Mouse (Mus musculus) neural tube, embryonic 11.5 days (tissue): ENCODE data around the gene Gm21954. TPM values are rescaled to one million over a fixed set of nuclear protein-coding genes. Genes with fewer than 3 reads are reported as not detected.
A peak's percentile ranks its signal among the peaks of the same experiment; 100 is the strongest.

ENCODE experiments used
- ATAC-seq: fragments of 200-750 bp; cut with Nextera tagmentation; 2 replicates; pipeline ENCODE4 v1.8.0; 2017; ENCODE audit warnings: moderate number of reproducible peaks, mild to moderate bottlenecking, moderate TSS enrichment, moderate library complexity; ENCODE audit not compliant: insufficient read depth, low FRiP score, low TSS enrichment
- DNase-seq: peaks from one replicate; pipeline ENCODE4 v3.0.0-alpha.2; 2015; ENCODE audit warnings: low spot score
- H3K27ac ChIP-seq: fragments of 300-500 bp; sonication (generic); 2 replicates; pipeline ENCODE4 v1.5.1; 2014; ENCODE audit warnings: low read depth, mild to moderate bottlenecking, low read length
- H3K27me3 ChIP-seq: fragments of 300-500 bp; sonication (generic); 2 replicates; pipeline ENCODE4 v1.6.1; 2014; ENCODE audit warnings: mild to moderate bottlenecking, low read length, mixed read lengths; ENCODE audit not compliant: control insufficient read depth, insufficient read depth
- H3K36me3 ChIP-seq: fragments of 300-500 bp; sonication (generic); 2 replicates; pipeline ENCODE4 v1.6.1; 2014; ENCODE audit warnings: mild to moderate bottlenecking, low read length, moderate library complexity, mixed read lengths; ENCODE audit not compliant: control insufficient read depth, insufficient read depth
- H3K4me1 ChIP-seq: fragments of 300-500 bp; sonication (generic); 2 replicates; pipeline ENCODE4 v1.6.1; 2014; ENCODE audit warnings: low read length, mixed read lengths; ENCODE audit not compliant: control insufficient read depth, insufficient read depth
- H3K4me2 ChIP-seq: fragments of 300-500 bp; sonication (generic); 2 replicates; pipeline ENCODE4 v1.6.1; 2014; ENCODE audit warnings: low read depth, mild to moderate bottlenecking, moderate library complexity
- H3K4me3 ChIP-seq: fragments of 300-500 bp; sonication (generic); 2 replicates; pipeline ENCODE4 v1.5.1; 2014; ENCODE audit warnings: low read depth, low read length
- H3K9ac ChIP-seq: fragments of 300-500 bp; sonication (generic); 2 replicates; pipeline ENCODE4 v1.6.1; 2014; ENCODE audit warnings: mild to moderate bottlenecking, low read length
- H3K9me3 ChIP-seq: fragments of 300-500 bp; sonication (generic); 2 replicates; pipeline ENCODE4 v1.6.1; 2016; ENCODE audit warnings: low read length; ENCODE audit not compliant: control insufficient read depth
- WGBS: fragments of 180-500 bp; shearing (Covaris S2); extraction: QIAGEN DNeasy Blood & Tissue Kit; methylation state at CpG from one replicate; pipeline ENCODE4 v1.1.7; 2014; 5-methylcytosine and 5-hydroxymethylcytosine counted together
- polyA plus RNA-seq: library from polyadenylated mRNA; unstranded; fragments of >200 nt; fragmentation: Nextera tagmentation; extraction: Ambion mirVana; gene quantifications from 2 replicates; pipeline ENCODE4 v1.2.1, GENCODE M21; 2014

Gene Gm21954
- not detected in 2 replicates for polyA plus RNA-seq

DNA sequence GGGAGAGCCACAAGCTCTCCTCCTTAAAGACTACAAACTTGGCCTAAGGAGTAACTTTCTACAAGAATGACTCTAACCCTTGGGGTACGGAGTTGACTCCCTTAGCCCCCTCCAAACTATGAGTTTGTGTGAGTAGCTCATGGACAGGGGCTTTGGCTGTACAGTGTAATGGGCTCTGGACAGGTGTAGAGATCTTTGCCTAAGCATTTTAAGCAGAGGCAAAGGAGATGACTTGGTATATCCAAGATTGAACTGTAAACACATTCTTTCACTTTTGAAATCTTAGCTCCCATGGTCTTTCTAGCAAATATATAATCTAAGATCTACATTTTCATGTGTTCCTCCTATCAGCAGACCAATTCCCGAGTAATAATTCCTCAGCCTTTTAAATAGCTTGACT is at the start of gene Gm21954:
Gene Gm21954, minus strand, starts transcription at position 101 of the 400 bp plus-strand sequence.
- H3K36me3 ChIP-seq, result no peaks in the 10 kb centered on the region
- H3K4me1 ChIP-seq, result no peaks in the 10 kb centered on the region
- DNase-seq (no peak), ATAC-seq (no peak)
- no peak within 1 kb of the TSS for H3K9ac ChIP-seq
- H3K4me3 ChIP-seq, result no peak within 1 kb of the TSS
- no peaks in the 10 kb centered on the region for H3K27me3 ChIP-seq
- no peak within 1 kb of the TSS for H3K27ac ChIP-seq
- H3K9me3 ChIP-seq, result no peaks in the 10 kb centered on the region
- no peak within 1 kb of the TSS for H3K4me2 ChIP-seq
- 93% methylated on average over 2 of the region's 2 CpGs for WGBS

DNA sequence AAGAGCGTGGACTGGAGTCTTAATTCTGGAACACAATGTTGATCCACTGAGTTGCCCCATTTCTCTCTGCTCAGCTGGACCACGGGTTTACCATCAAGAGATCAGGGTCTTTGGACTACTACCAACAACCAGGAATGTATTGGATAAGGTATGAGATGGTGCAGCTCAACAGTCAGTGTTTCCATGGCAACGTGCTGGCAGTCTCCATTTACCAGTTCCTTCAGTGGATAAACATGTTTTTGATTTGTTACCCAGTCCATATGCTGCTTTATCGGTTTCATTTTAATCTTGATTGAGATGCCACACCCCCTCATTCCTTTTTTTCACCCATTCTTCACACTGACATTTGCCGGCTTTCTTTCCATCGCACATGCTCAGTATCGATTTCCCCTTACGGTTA is 49.8 kb upstream of the Gm21954 start:
- ATAC-seq (no peak), DNase-seq (no peak)
- Histone ChIP-seq H3K36me3 (no peaks in the 10 kb centered on the region), H3K27ac (no peak overlapping the region), H3K4me3 (no peak overlapping the region), H3K9ac (no peak overlapping the region), H3K27me3 (no peaks in the 10 kb centered on the region), H3K4me2 (no peak overlapping the region), H3K9me3 (no peaks in the 10 kb centered on the region), H3K4me1 (peaks cover 25% of the 10 kb centered on the region)
- WGBS, result 82% methylated on average over 8 of the region's 8 CpGs

DNA sequence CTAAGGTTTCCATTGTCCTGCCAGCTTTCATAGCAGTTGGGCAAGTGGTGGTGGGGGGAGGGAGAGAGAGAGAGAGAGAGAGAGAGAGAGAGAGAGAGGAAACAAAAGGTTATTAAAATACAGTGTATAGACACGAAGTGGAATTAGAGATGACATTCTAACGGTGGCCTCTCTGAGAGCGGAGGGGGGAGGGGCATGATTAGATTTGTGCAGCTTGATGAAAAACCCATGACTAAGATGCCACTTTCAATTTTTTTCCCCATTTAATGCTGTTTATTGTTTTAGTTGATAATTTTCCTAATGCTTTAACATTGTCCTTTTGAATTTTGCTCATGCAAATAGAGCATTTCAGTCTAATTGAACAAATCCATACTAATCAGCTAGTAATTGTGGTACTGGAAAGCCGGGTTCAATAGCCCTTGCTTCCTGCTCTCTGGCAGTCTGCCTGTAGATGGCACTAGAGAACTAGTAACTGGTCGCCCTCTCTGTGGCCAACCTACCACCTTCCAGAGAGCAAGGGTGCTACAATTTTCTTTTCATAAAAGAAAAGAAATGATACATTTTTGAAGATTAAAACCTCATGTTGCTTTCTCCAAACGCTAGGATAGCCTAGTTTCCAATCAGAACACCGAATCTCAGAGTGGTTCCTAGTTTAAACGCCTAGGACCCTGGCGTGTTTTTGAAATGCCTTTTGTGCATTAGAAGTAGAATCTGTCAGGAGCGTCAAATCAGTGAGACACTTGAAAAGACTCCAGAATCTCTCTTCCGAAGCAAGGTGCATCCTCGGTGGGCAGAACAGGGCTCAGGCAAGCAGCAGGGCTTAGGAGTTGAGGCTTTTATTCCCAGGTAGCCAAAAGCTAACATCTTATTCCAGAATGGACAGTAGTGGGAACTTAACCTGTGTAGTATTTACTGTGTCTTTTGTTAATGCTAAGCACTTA is 48.5 kb upstream of the Gm21954 start:
- Histone ChIP-seq H3K9ac (no peak overlapping the region), H3K36me3 (no peaks in the 10 kb centered on the region), H3K4me2 (no peak overlapping the region), H3K9me3 (no peaks in the 10 kb centered on the region), H3K27me3 (no peaks in the 10 kb centered on the region), H3K27ac (no peak overlapping the region), H3K4me3 (no peak overlapping the region), H3K4me1 (peaks cover 24% of the 10 kb centered on the region)
- DNase-seq (peak; percentile 72), ATAC-seq (0 out of 2 replicates have a peak, but pooled peaks have one; percentile 49)
- WGBS, result 33% methylated on average over 12 of the region's 12 CpGs

DNA sequence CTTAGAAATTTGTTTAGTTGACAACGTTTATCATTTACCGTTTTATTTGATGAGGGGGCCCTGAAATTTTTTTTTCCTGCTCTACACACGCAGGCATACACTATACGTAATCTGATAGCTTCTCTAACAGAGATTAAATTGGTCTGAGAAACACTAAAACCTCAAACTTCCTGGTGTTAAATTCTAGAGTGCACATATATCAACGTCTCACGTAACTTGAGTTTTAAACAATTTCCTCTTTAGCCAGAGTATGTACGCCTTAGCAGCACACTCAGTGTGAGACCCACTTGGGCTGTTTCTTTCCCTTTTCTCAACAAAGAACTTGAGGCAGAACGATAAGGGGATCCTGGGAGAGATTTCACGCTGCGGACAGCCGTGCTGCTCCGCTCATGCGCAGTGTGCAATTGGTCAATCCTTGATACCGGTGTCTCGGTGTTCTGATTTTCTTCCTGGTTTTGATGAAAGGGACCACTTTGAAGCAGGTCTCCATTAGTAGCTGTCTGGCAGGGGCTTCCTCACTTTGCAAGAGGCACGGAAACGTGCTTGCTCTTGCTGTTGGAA is 45.5 kb upstream of the Gm21954 start:
- Histone ChIP-seq H3K4me1 (peaks cover 6% of the 10 kb centered on the region; the same call in 1 of the 2 replicates), H3K27ac (no peak overlapping the region), H3K9me3 (no peaks in the 10 kb centered on the region), H3K36me3 (no peaks in the 10 kb centered on the region), H3K4me3 (no peak overlapping the region), H3K9ac (no peak overlapping the region), H3K4me2 (no peak overlapping the region), H3K27me3 (no peaks in the 10 kb centered on the region)
- 73% methylated on average over 17 of the region's 17 CpGs for WGBS
- DNase-seq (no peak), ATAC-seq (no peak)

DNA sequence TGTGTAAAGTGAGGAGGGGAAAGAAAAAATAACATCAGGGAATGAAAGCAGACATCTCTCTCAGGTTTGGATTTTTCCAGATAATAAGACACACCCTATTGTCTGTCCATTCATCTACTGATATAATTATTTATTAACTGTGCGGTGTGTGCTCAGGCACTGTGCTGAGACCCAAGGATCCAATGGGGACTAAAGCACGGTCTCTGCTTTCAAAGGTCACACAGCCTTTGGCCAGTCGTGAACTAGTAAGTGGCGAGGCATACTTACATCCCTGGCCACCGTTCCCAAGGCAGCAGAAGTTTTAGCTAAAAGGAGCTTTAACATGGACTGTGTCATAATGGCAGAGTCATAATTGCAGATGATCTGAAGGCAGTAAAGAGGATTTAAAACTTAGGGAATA is 44.0 kb upstream of the Gm21954 start:
- H3K4me1 ChIP-seq, result peaks cover 2% of the 10 kb centered on the region; the same call in 1 of the 2 replicates
- ATAC-seq (no peak), DNase-seq (no peak)
- no peaks in the 10 kb centered on the region for H3K36me3 ChIP-seq
- H3K9me3 ChIP-seq, result no peaks in the 10 kb centered on the region
- no peak overlapping the region for H3K4me2 ChIP-seq
- 42% methylated on average over 5 of the region's 5 CpGs for WGBS
- H3K4me3 ChIP-seq, result no peak overlapping the region
- no peak overlapping the region for H3K27ac ChIP-seq
- no peak overlapping the region for H3K9ac ChIP-seq
- no peaks in the 10 kb centered on the region for H3K27me3 ChIP-seq

DNA sequence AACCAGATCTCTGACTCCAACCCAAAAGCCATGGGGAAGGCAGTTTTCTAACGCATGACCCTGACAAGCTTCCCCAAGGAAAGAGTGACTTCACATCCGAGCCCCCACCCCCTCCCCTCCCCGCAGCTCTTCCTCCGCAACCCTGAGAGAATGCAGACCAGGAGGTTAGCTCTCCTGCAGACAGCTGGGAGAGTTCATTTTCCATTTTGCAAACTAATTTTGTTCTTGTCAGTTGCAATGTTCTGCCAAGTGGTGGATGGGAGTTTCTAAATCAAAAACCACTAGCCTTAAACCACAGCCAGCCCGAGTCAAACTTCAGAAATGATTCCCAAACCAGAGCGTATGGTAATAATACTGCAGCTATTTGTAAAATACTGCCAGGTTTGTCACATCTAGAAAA is 39.6 kb upstream of the Gm21954 start:
- no peak for DNase-seq
- no peaks in the 10 kb centered on the region for H3K36me3 ChIP-seq
- ATAC-seq, result no peak
- no peak overlapping the region for H3K9ac ChIP-seq
- H3K4me2 ChIP-seq, result no peak overlapping the region
- H3K27ac ChIP-seq, result no peak overlapping the region
- no peaks in the 10 kb centered on the region for H3K9me3 ChIP-seq
- H3K4me1 ChIP-seq, result peaks cover 2% of the 10 kb centered on the region; the same call in 1 of the 2 replicates
- H3K4me3 ChIP-seq, result no peak overlapping the region
- 73% methylated on average over 6 of the region's 6 CpGs for WGBS
- H3K27me3 ChIP-seq, result no peaks in the 10 kb centered on the region

DNA sequence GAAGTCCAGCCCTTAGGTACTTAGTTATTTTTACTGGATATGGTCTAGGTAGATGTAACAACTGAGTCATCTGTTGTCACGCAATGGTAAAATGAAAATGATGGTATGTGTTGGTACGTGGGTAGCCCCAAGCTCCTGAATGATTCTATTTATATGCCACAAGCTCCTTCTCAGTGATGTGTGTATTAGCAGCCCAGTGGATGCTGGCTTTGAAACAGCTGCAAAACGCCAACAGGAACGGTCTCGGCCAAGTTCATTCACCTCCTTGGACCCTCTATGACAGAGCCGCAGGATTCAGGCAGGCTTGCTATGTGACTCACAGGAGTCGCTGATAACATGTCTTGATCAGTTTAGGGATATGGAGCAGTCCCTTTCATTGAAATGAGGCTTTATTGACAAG is 38.2 kb upstream of the Gm21954 start:
- Histone ChIP-seq H3K4me1 (no peaks in the 10 kb centered on the region), H3K9ac (no peak overlapping the region), H3K9me3 (no peaks in the 10 kb centered on the region), H3K27ac (no peak overlapping the region), H3K27me3 (no peaks in the 10 kb centered on the region), H3K4me3 (no peak overlapping the region), H3K36me3 (no peaks in the 10 kb centered on the region), H3K4me2 (no peak overlapping the region)
- ATAC-seq (no peak), DNase-seq (no peak)
- WGBS, result 90% methylated on average over 7 of the region's 7 CpGs

DNA sequence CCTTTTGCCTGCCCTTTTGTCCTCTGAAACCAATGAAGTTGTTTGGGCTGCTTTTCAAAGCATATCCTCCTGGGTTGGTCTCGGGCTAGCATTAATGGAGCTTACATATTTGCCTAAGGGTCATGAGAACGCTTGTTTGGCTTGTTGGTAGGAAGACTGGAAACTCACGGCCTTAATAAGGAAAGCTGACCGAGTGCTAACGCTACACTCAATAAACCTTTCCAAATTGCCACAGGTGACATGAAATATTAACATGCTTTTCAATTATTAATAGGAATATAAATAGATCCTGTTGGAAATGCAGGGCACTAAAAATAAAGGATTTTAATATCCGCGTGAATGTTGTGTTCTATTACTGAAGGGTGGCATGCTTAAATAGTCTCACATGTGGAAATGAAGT is 27.3 kb upstream of the Gm21954 start:
- H3K9me3 ChIP-seq, result no peaks in the 10 kb centered on the region
- peaks cover 4% of the 10 kb centered on the region; the same call in 1 of the 2 replicates for H3K4me1 ChIP-seq
- H3K27me3 ChIP-seq, result no peaks in the 10 kb centered on the region
- DNase-seq (no peak), ATAC-seq (no peak)
- H3K4me3 ChIP-seq, result no peak overlapping the region
- H3K4me2 ChIP-seq, result no peak overlapping the region
- no peak overlapping the region for H3K27ac ChIP-seq
- 86% methylated on average over 7 of the region's 7 CpGs for WGBS
- H3K9ac ChIP-seq, result no peak overlapping the region
- H3K36me3 ChIP-seq, result no peaks in the 10 kb centered on the region
